Mouse (Mus musculus): ENCODE measurements around the gene Hoxa5. TPM values are rescaled to one million over a fixed set of nuclear protein-coding genes. Genes with fewer than 3 reads are reported as not detected.
A peak's percentile ranks its signal among the peaks of the same experiment; 100 is the strongest.

The Hoxa5 gene
- polyA plus RNA-seq, 1 experiment from 2014 or later: not detected

DNA sequence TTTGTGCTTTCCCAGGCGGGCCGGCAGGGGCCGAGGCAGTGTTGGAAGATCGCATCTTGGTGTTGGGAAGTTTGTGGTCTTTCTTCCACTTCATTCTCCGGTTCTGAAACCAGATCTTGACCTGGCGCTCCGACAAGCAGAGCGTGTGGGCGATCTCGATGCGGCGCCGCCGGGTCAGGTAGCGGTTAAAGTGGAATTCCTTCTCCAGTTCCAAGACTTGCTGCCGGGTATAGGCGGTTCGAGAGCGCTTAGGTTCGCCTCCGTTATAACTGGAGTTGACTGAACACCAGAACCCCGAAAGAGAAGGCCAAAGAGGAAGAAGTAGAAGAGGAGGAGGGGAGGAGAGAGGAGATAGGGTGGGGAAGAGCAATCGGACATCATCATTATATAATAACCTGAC lies 14.0 kb downstream of the Hoxa5 start:
- WGBS: under 1% methylated on average over 23 of the region's 23 CpGs
- no peak for DNase-seq (ENCODE audit: extremely low spot score, low spot score)
- no peak overlapping the region for H3K4me3 ChIP-seq

GRCm38 (mm10) chr6:52189909-52190308 lies 14.5 kb downstream of the Hoxa5 start:
- Histone ChIP-seq H3K4me1 (peaks cover 16% of the 10 kb centered on the region), H3K9me3 (no peaks in the 10 kb centered on the region), H3K4me3 (no peak overlapping the region), H3K27ac (no peak overlapping the region), H3K36me3 (replicated peaks) (no peaks in the 10 kb centered on the region), H3K27me3 (ENCODE audit: poor library complexity, severe bottlenecking) (peaks cover 100% of the 10 kb centered on the region)
- WGBS: 8% methylated on average over 8 of the region's 8 CpGs
- peak; percentile 52 for DNase-seq (ENCODE audit: extremely low spot score, low spot score)

More for the DNA sequence above, 14.0 kb downstream of the Hoxa5 start:
- Histone ChIP-seq H3K36me3 (replicated peaks) (no peaks in the 10 kb centered on the region), H3K27me3 (ENCODE audit: poor library complexity, severe bottlenecking) (peaks cover 100% of the 10 kb centered on the region), H3K9me3 (no peaks in the 10 kb centered on the region), H3K27ac (no peak overlapping the region), H3K4me1 (peaks cover 16% of the 10 kb centered on the region)

DNA sequence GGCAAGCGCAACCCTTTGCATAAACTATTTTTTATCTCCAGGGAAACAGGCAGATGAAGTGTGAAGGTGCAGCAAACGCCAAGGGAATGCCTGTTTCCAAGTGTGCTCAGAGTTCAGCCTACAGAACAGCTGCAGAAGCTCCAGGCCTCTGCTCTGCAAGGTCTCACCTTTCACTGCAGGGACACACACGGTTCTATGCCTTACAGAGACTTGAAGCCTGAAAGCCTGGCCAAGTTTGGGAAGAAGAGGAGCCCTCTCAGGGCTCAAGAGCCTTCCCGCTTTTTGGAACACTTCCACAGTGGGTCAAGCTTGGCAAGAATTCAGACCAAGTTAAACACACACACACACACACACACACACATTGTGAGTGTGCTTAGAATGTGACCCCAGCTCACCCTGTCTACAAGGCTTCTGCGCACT lies 15.2 kb downstream of the Hoxa5 start:
- Histone ChIP-seq H3K27me3 (ENCODE audit: poor library complexity, severe bottlenecking) (peaks cover 100% of the 10 kb centered on the region), H3K4me3 (no peak overlapping the region), H3K27ac (no peak overlapping the region), H3K4me1 (peaks cover 16% of the 10 kb centered on the region), H3K9me3 (no peaks in the 10 kb centered on the region), H3K36me3 (replicated peaks) (no peaks in the 10 kb centered on the region)
- WGBS: 5% methylated on average over 5 of the region's 5 CpGs
- no peak for DNase-seq (ENCODE audit: extremely low spot score, low spot score)

- peaks cover 100% of the 10 kb centered on the region for H3K27me3 ChIP-seq (ENCODE audit: poor library complexity, severe bottlenecking)
- H3K27ac ChIP-seq: no peak overlapping the region
- DNase-seq (ENCODE audit: extremely low spot score, low spot score): no peak
- H3K9me3 ChIP-seq: no peaks in the 10 kb centered on the region
- H3K4me1 ChIP-seq: peaks cover 7% of the 10 kb centered on the region
- no peaks in the 10 kb centered on the region for H3K36me3 ChIP-seq (replicated peaks)
- 5% methylated on average over 1 of the region's 1 CpGs for WGBS
- no peak overlapping the region for H3K4me3 ChIP-seq
These were observed 17.9 kb downstream of the Hoxa5 start for GRCm38 (mm10) chr6:52186500-52186899.

DNA sequence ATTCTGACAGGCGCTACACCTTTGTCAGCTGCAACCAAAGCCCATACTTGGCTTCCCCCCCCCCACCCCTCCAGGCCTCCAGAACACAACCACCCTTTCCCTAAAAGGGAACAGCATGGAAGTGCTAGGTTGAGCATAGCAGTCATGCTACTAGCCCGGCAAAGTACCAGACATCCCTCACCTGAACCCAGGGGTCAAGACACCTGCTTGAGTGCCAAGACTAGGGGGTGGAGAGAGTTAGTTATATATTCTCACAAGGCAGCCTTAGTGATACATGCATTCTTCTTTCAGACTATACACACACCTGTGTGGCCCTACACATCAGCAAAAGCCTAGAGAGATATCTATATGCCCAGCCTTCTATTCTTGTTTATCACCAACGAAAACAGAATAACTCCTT lies 18.6 kb downstream of the Hoxa5 start:
- H3K36me3 ChIP-seq (replicated peaks): no peaks in the 10 kb centered on the region
- H3K27me3 ChIP-seq (ENCODE audit: poor library complexity, severe bottlenecking): peaks cover 100% of the 10 kb centered on the region
- H3K9me3 ChIP-seq: no peaks in the 10 kb centered on the region
- no peak overlapping the region for H3K4me3 ChIP-seq
- WGBS: 5% methylated on average over 3 of the region's 3 CpGs
- H3K27ac ChIP-seq: no peak overlapping the region
- peaks cover under 1% of the 10 kb centered on the region; the same call in 1 of the 2 replicates for H3K4me1 ChIP-seq
- no peak for DNase-seq (ENCODE audit: extremely low spot score, low spot score)

- Histone ChIP-seq H3K4me1 (no peaks in the 10 kb centered on the region), H3K36me3 (replicated peaks) (no peaks in the 10 kb centered on the region), H3K27me3 (ENCODE audit: poor library complexity, severe bottlenecking) (peaks cover 100% of the 10 kb centered on the region), H3K4me3 (no peak overlapping the region), H3K27ac (no peak overlapping the region), H3K9me3 (no peaks in the 10 kb centered on the region)
- DNase-seq (ENCODE audit: extremely low spot score, low spot score): no peak
- WGBS: 1% methylated on average over 19 of the region's 19 CpGs
These were observed 19.2 kb downstream of the Hoxa5 start for GRCm38 (mm10) chr6:52185222-52185621.

DNA sequence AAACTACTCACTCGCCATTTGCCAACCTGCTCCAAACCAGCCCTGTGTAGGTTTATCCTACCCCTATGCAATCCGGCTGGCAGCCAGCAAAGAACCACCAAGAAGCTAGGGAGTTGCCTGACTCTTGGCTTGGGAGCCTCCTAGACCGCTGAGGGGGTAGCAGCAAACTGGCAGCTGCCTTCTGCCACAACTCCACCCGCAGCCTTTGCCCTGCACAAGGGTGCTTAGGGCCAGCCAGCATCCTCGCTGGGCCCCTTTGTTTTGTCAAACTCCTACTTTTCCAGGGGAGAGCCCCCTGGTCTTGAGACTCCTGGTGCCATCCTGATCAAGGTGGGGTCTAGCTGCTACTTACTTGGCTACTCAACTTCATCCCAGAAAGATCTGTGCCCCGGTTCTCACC lies 19.7 kb downstream of the Hoxa5 start:
- H3K27ac ChIP-seq: no peak overlapping the region
- WGBS: under 1% methylated on average over 6 of the region's 6 CpGs
- H3K27me3 ChIP-seq (ENCODE audit: poor library complexity, severe bottlenecking): peaks cover 100% of the 10 kb centered on the region
- H3K4me3 ChIP-seq: no peak overlapping the region
- DNase-seq (ENCODE audit: extremely low spot score, low spot score): no peak
- no peaks in the 10 kb centered on the region for H3K4me1 ChIP-seq
- no peaks in the 10 kb centered on the region for H3K36me3 ChIP-seq (replicated peaks)
- no peaks in the 10 kb centered on the region for H3K9me3 ChIP-seq

DNA sequence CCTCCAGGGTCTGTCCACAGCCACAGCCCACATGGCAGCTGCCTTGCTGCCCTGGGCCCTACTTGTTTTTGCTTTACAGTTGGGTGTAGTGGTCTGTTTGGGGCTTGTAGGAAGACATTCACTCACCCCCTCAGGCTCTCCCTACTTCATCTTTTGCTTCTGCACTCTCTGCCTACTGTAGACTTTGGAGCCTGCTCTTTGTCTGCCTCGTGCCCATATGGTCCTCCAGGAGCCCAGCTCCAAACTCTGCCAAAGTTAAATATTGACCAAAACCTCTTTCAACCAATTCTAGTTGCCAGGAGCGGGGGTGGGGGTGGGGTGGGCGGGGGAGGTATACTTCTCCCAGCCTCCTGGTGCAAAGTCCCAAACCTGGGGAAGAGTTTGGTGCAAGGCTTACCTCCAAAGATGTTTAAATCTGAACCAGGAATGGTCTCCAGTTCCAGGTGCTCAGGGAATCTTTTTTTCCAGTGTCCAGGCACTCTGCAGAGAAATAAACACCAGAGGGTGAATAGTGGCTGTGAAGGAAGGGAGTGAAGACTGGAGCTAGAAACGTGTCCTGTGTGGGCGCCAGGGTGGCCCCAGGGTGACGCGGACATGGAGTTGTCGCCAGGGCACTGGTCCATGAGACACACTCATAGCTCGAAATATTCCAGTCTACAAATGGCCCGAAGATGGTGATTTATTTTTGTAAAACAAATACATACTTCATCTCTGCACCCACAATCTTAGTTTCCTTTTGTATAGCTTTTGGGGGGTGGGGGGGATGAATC lies 20.9 kb downstream of the Hoxa5 start:
- Histone ChIP-seq H3K27ac (no peak overlapping the region), H3K36me3 (replicated peaks) (no peaks in the 10 kb centered on the region), H3K9me3 (no peaks in the 10 kb centered on the region), H3K4me3 (no peak overlapping the region), H3K27me3 (ENCODE audit: poor library complexity, severe bottlenecking) (peaks cover 100% of the 10 kb centered on the region), H3K4me1 (no peaks in the 10 kb centered on the region)
- 10% methylated on average over 10 of the region's 10 CpGs for WGBS
- DNase-seq (ENCODE audit: extremely low spot score, low spot score): no peak

- H3K27me3 ChIP-seq (ENCODE audit: poor library complexity, severe bottlenecking): peaks cover 100% of the 10 kb centered on the region
- no peaks in the 10 kb centered on the region for H3K9me3 ChIP-seq
- WGBS: 0% methylated on average over 1 of the region's 1 CpGs
- no peaks in the 10 kb centered on the region for H3K36me3 ChIP-seq (replicated peaks)
- H3K4me3 ChIP-seq: no peak overlapping the region
- no peaks in the 10 kb centered on the region for H3K4me1 ChIP-seq
- no peak overlapping the region for H3K27ac ChIP-seq
- no peak for DNase-seq (ENCODE audit: extremely low spot score, low spot score)
These were observed 21.6 kb downstream of the Hoxa5 start for GRCm38 (mm10) chr6:52182793-52183192.

DNA sequence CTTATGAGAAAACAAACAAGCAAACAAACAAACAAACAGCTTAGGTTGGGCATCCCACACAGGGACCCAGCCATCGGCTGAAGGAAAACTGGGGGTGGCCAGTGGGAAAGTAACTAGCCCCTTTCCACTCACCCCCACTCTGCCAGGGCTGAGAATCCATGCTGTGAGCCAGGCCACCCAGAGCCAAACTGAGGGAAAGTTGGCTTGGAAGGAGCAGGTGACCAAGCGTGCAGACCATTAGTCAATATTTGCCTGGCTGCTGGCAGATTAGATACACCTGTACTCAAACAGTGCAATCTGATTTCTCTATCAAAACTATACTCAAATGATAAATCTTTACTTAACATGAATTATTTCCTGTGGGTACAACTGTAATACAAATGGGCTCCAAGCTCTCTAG lies 22.4 kb downstream of the Hoxa5 start:
- Histone ChIP-seq H3K4me3 (no peak overlapping the region), H3K4me1 (no peaks in the 10 kb centered on the region), H3K36me3 (replicated peaks) (no peaks in the 10 kb centered on the region), H3K27me3 (ENCODE audit: poor library complexity, severe bottlenecking) (peaks cover 100% of the 10 kb centered on the region), H3K27ac (no peak overlapping the region), H3K9me3 (no peaks in the 10 kb centered on the region)
- WGBS: 16% methylated on average over 2 of the region's 2 CpGs
- no peak for DNase-seq (ENCODE audit: extremely low spot score, low spot score)

GRCm38 (mm10) chr6:52180726-52181125 lies 23.7 kb downstream of the Hoxa5 start:
- H3K36me3 ChIP-seq (replicated peaks): no peaks in the 10 kb centered on the region
- peaks cover 100% of the 10 kb centered on the region for H3K27me3 ChIP-seq (ENCODE audit: poor library complexity, severe bottlenecking)
- H3K4me3 ChIP-seq: no peak overlapping the region
- H3K9me3 ChIP-seq: no peaks in the 10 kb centered on the region
- 6% methylated on average over 3 of the region's 3 CpGs for WGBS
- no peak for DNase-seq (ENCODE audit: extremely low spot score, low spot score)
- H3K27ac ChIP-seq: no peak overlapping the region
- H3K4me1 ChIP-seq: peaks cover 3% of the 10 kb centered on the region

GRCm38 (mm10) chr6:52180213-52180710 lies 24.1 kb downstream of the Hoxa5 start:
- H3K36me3 ChIP-seq (replicated peaks): no peaks in the 10 kb centered on the region
- H3K9me3 ChIP-seq: no peaks in the 10 kb centered on the region
- H3K4me3 ChIP-seq: no peak overlapping the region
- 1% methylated on average over 11 of the region's 11 CpGs for WGBS
- H3K27ac ChIP-seq: no peak overlapping the region
- H3K27me3 ChIP-seq (ENCODE audit: poor library complexity, severe bottlenecking): peaks cover 100% of the 10 kb centered on the region
- no peak for DNase-seq (ENCODE audit: extremely low spot score, low spot score)
- H3K4me1 ChIP-seq: peaks cover 8% of the 10 kb centered on the region

GRCm38 (mm10) chr6:52179690-52180089 lies 24.7 kb downstream of the Hoxa5 start:
- no peaks in the 10 kb centered on the region for H3K36me3 ChIP-seq (replicated peaks)
- peaks cover 8% of the 10 kb centered on the region for H3K4me1 ChIP-seq
- peaks cover 100% of the 10 kb centered on the region for H3K27me3 ChIP-seq (ENCODE audit: poor library complexity, severe bottlenecking)
- H3K9me3 ChIP-seq: no peaks in the 10 kb centered on the region
- WGBS: 2% methylated on average over 10 of the region's 10 CpGs
- no peak for DNase-seq (ENCODE audit: extremely low spot score, low spot score)
- H3K4me3 ChIP-seq: no peak overlapping the region
- no peak overlapping the region for H3K27ac ChIP-seq
